Mouse (Mus musculus): ENCODE data around the gene Card11.

GRCm38 (mm10) chr5:140918519-140918918 is 81.9 kb downstream of the Card11 start:
- TF ChIP-seq CTCF (IDR thresholded peaks at IDR 0.05; ENCODE audit: control insufficient read depth, insufficient read depth, insufficient replicate concordance, low read depth, low read length) (no peak), POLR2A (IDR thresholded peaks at IDR 0.05; ENCODE audit: control insufficient read depth, low read depth, low read length) (no peak)
